Mouse (Mus musculus) left cerebral cortex, adult 2 months (tissue): ENCODE results near the gene Acin1. TPM values are rescaled to one million over a fixed set of nuclear protein-coding genes. Genes with fewer than 3 reads are reported as not detected.

Experiments
- DNase-seq, 2 experiments: peaks; one replicate each; pipeline ENCODE4 v3.0.0; 2021 to 2022; ENCODE audit warnings: low spot score in 2 of 2, mixed read lengths in 1 of 2; ENCODE audit errors: extremely low spot score in 1 of 2
- H3K27ac ChIP-seq: fragments of 200-600 bp; 2 replicates; pipeline ENCODE4 v1.8.1; 2022
- H3K4me3 ChIP-seq: fragments of 200-600 bp; 2 replicates; pipeline ENCODE4 v1.8.1; 2022
- CTCF ChIP-seq: fragments of 200-600 bp; IDR thresholded peaks from 2 replicates; pipeline ENCODE4 v1.8.1; 2022; ENCODE audit warnings: antibody characterized with exemption, mild to moderate bottlenecking, moderate library complexity
- intact Hi-C: fragments of 180-260 bp; cut with DNase I; formaldehyde crosslinking; loops from one replicate; pipeline ENCODE4 v1.15.1; 2025
- total RNA-seq, 2 experiments: library from RNA; stranded (reverse); gene quantifications; 2 replicates each; pipeline ENCODE4 v1.2.3; 2021

Gene Acin1
- total RNA-seq, 2 experiments from 2014 or later: 200 to 232 TPM

- peak within 1 kb of the TSS; percentile 83 for H3K27ac ChIP-seq
- DNase-seq: no peak
- no peak for TF ChIP-seq CTCF
- intact Hi-C loops: loop anchor here (1.0 to 5.0 kb wide), 4 partner anchors 59 to 579 kb away; no protein-coding TSS in a partner anchor
- peak within 1 kb of the TSS; percentile 74 for H3K4me3 ChIP-seq
Measured at GRCm38 (mm10) chr14:54640946-54641304, 45.8 kb downstream of the Acin1 start, which contains the start of gene Gm17606. Gm17606 (plus strand) TSS chr14:54640952.

- no peak overlapping the region for H3K27ac ChIP-seq
- no peak overlapping the region for H3K4me3 ChIP-seq
Measured at GRCm38 (mm10) chr14:54640121-54640520, 46.6 kb downstream of the Acin1 start.

GRCm38 (mm10) chr14:54638210-54638609 is 48.5 kb downstream of the Acin1 start:
- peak; percentile 47 for TF ChIP-seq CTCF
- no peak overlapping the region for H3K27ac ChIP-seq
- intact Hi-C loops: loop anchor here (5.0 kb wide), 1 partner anchor 111 kb away; no protein-coding TSS in a partner anchor
- H3K4me3 ChIP-seq: no peak overlapping the region
- DNase-seq: peak in 1 of 2 experiments; percentile 48

More at GRCm38 (mm10) chr14:54640121-54640520, 46.6 kb downstream of the Acin1 start:
- intact Hi-C loops: loop anchor here (2.0 to 5.0 kb wide), 3 partner anchors 58 to 578 kb away; no protein-coding TSS in a partner anchor
- no peak for TF ChIP-seq CTCF
- no peak for DNase-seq

- intact Hi-C loops: loop anchor here (5.0 kb wide), 1 partner anchor 110 kb away; no protein-coding TSS in a partner anchor
- peak; percentile 93 for TF ChIP-seq CTCF
- DNase-seq: peak in 1 of 2 experiments; percentile 58
- H3K27ac ChIP-seq: no peak overlapping the region
- H3K4me3 ChIP-seq: no peak overlapping the region
Measured at GRCm38 (mm10) chr14:54636954-54637353, 49.8 kb downstream of the Acin1 start.

- TF ChIP-seq CTCF: peak; percentile 6; the same call in 1 of the 2 replicates
- Histone ChIP-seq H3K27ac (no peak overlapping the region), H3K4me3 (no peak overlapping the region)
- DNase-seq: no peak
- intact Hi-C loops: no loop called here
Measured at GRCm38 (mm10) chr14:54634182-54634581, 52.5 kb downstream of the Acin1 start.

- Histone ChIP-seq H3K4me3 (no peak overlapping the region), H3K27ac (no peak overlapping the region)
- no peak for TF ChIP-seq CTCF
- intact Hi-C loops: no loop called here
- DNase-seq: no peak
Measured at GRCm38 (mm10) chr14:54632252-54632651, 54.5 kb downstream of the Acin1 start.

GRCm38 (mm10) chr14:54631240-54631599 is 55.5 kb downstream of the Acin1 start:
- no peak for TF ChIP-seq CTCF
- DNase-seq: no peak
- intact Hi-C loops: no loop called here
- no peak overlapping the region for H3K4me3 ChIP-seq
- H3K27ac ChIP-seq: no peak overlapping the region

- TF ChIP-seq CTCF: no peak
- Histone ChIP-seq H3K27ac (no peak overlapping the region), H3K4me3 (no peak overlapping the region)
- intact Hi-C loops: no loop called here
- no peak for DNase-seq
Measured at GRCm38 (mm10) chr14:54630583-54631239, 56.0 kb downstream of the Acin1 start.

- Histone ChIP-seq H3K27ac (no peak overlapping the region), H3K4me3 (no peak overlapping the region)
- intact Hi-C loops: no loop called here
- no peak for DNase-seq
- TF ChIP-seq CTCF: no peak
Measured at GRCm38 (mm10) chr14:54629797-54630196, 56.9 kb downstream of the Acin1 start.

GRCm38 (mm10) chr14:54628103-54628502 is 58.6 kb downstream of the Acin1 start:
- Histone ChIP-seq H3K4me3 (no peak overlapping the region), H3K27ac (no peak overlapping the region)
- intact Hi-C loops: no loop called here
- DNase-seq: no peak
- no peak for TF ChIP-seq CTCF

- no peak for TF ChIP-seq CTCF
- no peak for DNase-seq
- Histone ChIP-seq H3K27ac (peak overlapping the region; percentile 19; the same call in 1 of the 2 replicates), H3K4me3 (no peak overlapping the region)
- intact Hi-C loops: no loop called here
Measured at GRCm38 (mm10) chr14:54624976-54625375, 61.8 kb downstream of the Acin1 start.

GRCm38 (mm10) chr14:54623334-54623733 is 63.4 kb downstream of the Acin1 start:
- Histone ChIP-seq H3K4me3 (no peak overlapping the region), H3K27ac (no peak overlapping the region)
- no peak for TF ChIP-seq CTCF
- intact Hi-C loops: no loop called here
- DNase-seq: no peak

GRCm38 (mm10) chr14:54621133-54621532 is 65.6 kb downstream of the Acin1 start, which contains the start of gene Psmb11:
Psmb11 (plus strand) TSS chr14:54621433.
- intact Hi-C loops: no loop called here
- Histone ChIP-seq H3K27ac (no peak within 1 kb of the TSS), H3K4me3 (no peak within 1 kb of the TSS)
- no peak for TF ChIP-seq CTCF
- DNase-seq: no peak
